ENCODE assay signal across 7 mouse cellular contexts in genomic region chr9:122350396-122351130, GRCm38 (mm10). TPM values are rescaled to one million over a fixed set of nuclear protein-coding genes. Genes with fewer than 3 reads are reported as not detected.
A peak's percentile ranks its signal among the peaks of the same experiment; 100 is the strongest.
DNase-seq lines count a peak whose midpoint lies in the region; ATAC-seq and TF ChIP-seq lines count a peak whose summit lies in the region.

No protein-coding gene starts in this region.

- ATAC-seq in hindbrain, embryonic 13.5 days (ENCODE audit: low FRiP score) = peak; percentile 1; the same call in 1 of the 2 replicates

- H3K9me3 ChIP-seq in E14TG2a.4 (ENCODE audit: low read length) = no peaks in the 10 kb centered on the region
- H3K9me3 ChIP-seq in hindbrain, embryonic 13.5 days = no peaks in the 10 kb centered on the region

- WGBS in hindbrain, embryonic 13.5 days = 75% methylated on average over 7 of the region's 7 CpGs

- H3K27me3 ChIP-seq in E14TG2a.4 (ENCODE audit: insufficient read depth, low read length) = peaks cover 56% of the 10 kb centered on the region
- 0 out of 2 replicates have a peak, but pooled peaks cover 2% of the 10 kb centered on the region for H3K27me3 ChIP-seq in hindbrain, embryonic 13.5 days

- peak overlapping the region; percentile 65 for H3K4me2 ChIP-seq in hindbrain, embryonic 13.5 days

- peak; percentile 14 for DNase-seq in NIH3T3 (ENCODE audit: low read depth)
- DNase-seq in lung, postnatal 25 days (ENCODE audit: low spot score) = peak; percentile 66
- DNase-seq in layer of hippocampus, adult 9-11 months = no peak
- no peak for DNase-seq in ovary, postnatal 36 days (ENCODE audit: low spot score)
- DNase-seq in left cerebral cortex, adult 11 months (ENCODE audit: low spot score) = no peak

- no peaks in the 10 kb centered on the region for H3K36me3 ChIP-seq in E14TG2a.4 (ENCODE audit: insufficient read depth, low read length)
- H3K36me3 ChIP-seq in hindbrain, embryonic 13.5 days = no peaks in the 10 kb centered on the region

- peak overlapping the region; percentile 86; the same call in 1 of the 2 replicates for H3K4me3 ChIP-seq in E14TG2a.4 (replicated peaks; ENCODE audit: low read length)
- H3K4me3 ChIP-seq in hindbrain, embryonic 13.5 days = peak overlapping the region; percentile 71

- H3K27ac ChIP-seq in hindbrain, embryonic 13.5 days = peak overlapping the region; percentile 84; the same call in 1 of the 2 replicates

- peak overlapping the region; percentile 80 for H3K9ac ChIP-seq in hindbrain, embryonic 13.5 days

- peaks cover 5% of the 10 kb centered on the region; the same call in 1 of the 2 replicates for H3K4me1 ChIP-seq in E14TG2a.4 (replicated peaks; ENCODE audit: low read depth, low read length)
- H3K4me1 ChIP-seq in hindbrain, embryonic 13.5 days (replicated peaks) = peaks cover 8% of the 10 kb centered on the region

- TF ChIP-seq CTCF in E14TG2a.4 (conservative IDR thresholded peaks at IDR 0.05; ENCODE audit: low read length) = no peak

RNA-seq across cellular contexts. Expression of gene Abhd5, which starts 0.8 kb away (rescaled TPM):
- 21.2 and 21.5 TPM in 2 replicates for polyA plus RNA-seq in hindbrain, embryonic 13.5 days (2015; fragmentation: Nextera tagmentation; extraction: Ambion mirVana)

RNA-seq across cellular contexts. Expression of gene Ano10, which starts 56.3 kb away (rescaled TPM):
- polyA plus RNA-seq in hindbrain, embryonic 13.5 days (2015; fragmentation: Nextera tagmentation; extraction: Ambion mirVana) = 48.7 and 49.7 TPM in 2 replicates

Comparison
In these comparisons a context has a peak if more than half of its experiments do, and no peak if none do; other contexts are left out.
1. DNase-seq: peak in NIH3T3 (single experiment) and lung, postnatal 25 days (single experiment); none in layer of hippocampus, adult 9-11 months (single experiment), ovary, postnatal 36 days (single experiment) and left cerebral cortex, adult 11 months (single experiment).